Mouse (Mus musculus) intestine, embryonic 16.5 days (tissue): ENCODE measurements at regions not wholly inside any gene's neighbourhood (a gene's known extent, or its start where the extent isn't known, plus 50 kb on each side); places are given as distances from the start of the nearest gene placed in this dataset.

ENCODE experiments used
- ATAC-seq: fragments of 200-750 bp; cut with Nextera tagmentation; 2 replicates; pipeline ENCODE4 v1.8.0; 2017; ENCODE audit warnings: moderate TSS enrichment, moderate library complexity
- H3K27ac ChIP-seq: fragments of 300-500 bp; sonication (generic); 2 replicates; pipeline ENCODE4 v1.5.1; 2014; ENCODE audit warnings: mild to moderate bottlenecking, low read length
- H3K27me3 ChIP-seq: fragments of 300-500 bp; sonication (generic); replicated peaks from 2 replicates; pipeline ENCODE4 v1.6.1; 2014; ENCODE audit warnings: low read length, control low read depth, mixed read lengths; ENCODE audit not compliant: control insufficient read depth, insufficient read depth
- H3K36me3 ChIP-seq: fragments of 300-500 bp; sonication (generic); 2 replicates; pipeline ENCODE4 v1.6.1; 2014; ENCODE audit warnings: low read length, control low read depth; ENCODE audit not compliant: control insufficient read depth, insufficient read depth
- H3K4me1 ChIP-seq: fragments of 300-500 bp; sonication (generic); 2 replicates; pipeline ENCODE4 v1.6.1; 2014; ENCODE audit warnings: low read length, control low read depth, mixed read lengths; ENCODE audit not compliant: control insufficient read depth, insufficient read depth
- H3K4me2 ChIP-seq: fragments of 300-500 bp; sonication (generic); 2 replicates; pipeline ENCODE4 v1.6.1; 2014; ENCODE audit warnings: low read depth, low read length, control low read depth
- H3K4me3 ChIP-seq: fragments of 300-500 bp; sonication (generic); 2 replicates; pipeline ENCODE4 v1.5.1; 2014; ENCODE audit warnings: mild to moderate bottlenecking, low read length
- H3K9ac ChIP-seq: fragments of 300-500 bp; sonication (generic); 2 replicates; pipeline ENCODE4 v1.6.1; 2014; ENCODE audit warnings: low read depth, low read length
- H3K9me3 ChIP-seq: fragments of 300-500 bp; sonication (generic); 2 replicates; pipeline ENCODE4 v1.6.1; 2016; ENCODE audit warnings: low read length, control low read depth; ENCODE audit not compliant: control insufficient read depth
- whole genome bisulfite sequencing: fragments of 180-500 bp; shearing (Covaris S2); extraction: QIAGEN DNeasy Blood & Tissue Kit; methylation state at CpG from one replicate; pipeline ENCODE4 v1.1.7; 2014; 5-methylcytosine and 5-hydroxymethylcytosine counted together

GRCm38 (mm10) chr15:88497957-88498356 is 102.1 kb upstream of the Zdhhc25 start:
- no peak overlapping the region for H3K4me3 ChIP-seq
- no peaks in the 10 kb centered on the region for H3K9me3 ChIP-seq
- H3K9ac ChIP-seq: no peak overlapping the region
- 91% methylated on average over 7 of the region's 7 CpGs for WGBS
- H3K36me3 ChIP-seq: no peaks in the 10 kb centered on the region
- ATAC-seq: no peak
- H3K4me1 ChIP-seq: no peaks in the 10 kb centered on the region
- no peak overlapping the region for H3K27ac ChIP-seq
- no peak overlapping the region for H3K4me2 ChIP-seq
- H3K27me3 ChIP-seq: no peaks in the 10 kb centered on the region

- Histone ChIP-seq H3K9ac (no peak overlapping the region), H3K27ac (no peak overlapping the region), H3K4me2 (no peak overlapping the region), H3K36me3 (no peaks in the 10 kb centered on the region), H3K4me3 (no peak overlapping the region), H3K9me3 (no peaks in the 10 kb centered on the region), H3K4me1 (no peaks in the 10 kb centered on the region), H3K27me3 (no peaks in the 10 kb centered on the region)
- no peak for ATAC-seq
- 83% methylated on average over 2 of the region's 2 CpGs for WGBS
Observed at GRCm38 (mm10) chr15:88502311-88502710, 97.8 kb upstream of the Zdhhc25 start.

GRCm38 (mm10) chr15:88503896-88504295 is 96.2 kb upstream of the Zdhhc25 start:
- no peak overlapping the region for H3K4me3 ChIP-seq
- H3K4me2 ChIP-seq: no peak overlapping the region
- 82% methylated on average over 7 of the region's 7 CpGs for WGBS
- H3K27me3 ChIP-seq: no peaks in the 10 kb centered on the region
- H3K27ac ChIP-seq: no peak overlapping the region
- no peaks in the 10 kb centered on the region for H3K9me3 ChIP-seq
- no peaks in the 10 kb centered on the region for H3K36me3 ChIP-seq
- no peak for ATAC-seq
- no peak overlapping the region for H3K9ac ChIP-seq
- H3K4me1 ChIP-seq: no peaks in the 10 kb centered on the region

GRCm38 (mm10) chr15:88505491-88506119 is 94.5 kb upstream of the Zdhhc25 start:
- no peak overlapping the region for H3K27ac ChIP-seq
- no peak for ATAC-seq
- no peak overlapping the region for H3K4me2 ChIP-seq
- no peaks in the 10 kb centered on the region for H3K27me3 ChIP-seq
- H3K4me1 ChIP-seq: no peaks in the 10 kb centered on the region
- no peak overlapping the region for H3K4me3 ChIP-seq
- H3K9me3 ChIP-seq: no peaks in the 10 kb centered on the region
- WGBS: 77% methylated on average over 13 of the region's 13 CpGs
- no peaks in the 10 kb centered on the region for H3K36me3 ChIP-seq
- no peak overlapping the region for H3K9ac ChIP-seq

GRCm38 (mm10) chr15:88507886-88508285 is 92.2 kb upstream of the Zdhhc25 start:
- no peak overlapping the region for H3K27ac ChIP-seq
- no peaks in the 10 kb centered on the region for H3K27me3 ChIP-seq
- no peak overlapping the region for H3K4me2 ChIP-seq
- 56% methylated on average over 2 of the region's 2 CpGs for WGBS
- no peaks in the 10 kb centered on the region for H3K9me3 ChIP-seq
- no peaks in the 10 kb centered on the region for H3K4me1 ChIP-seq
- ATAC-seq: no peak
- no peaks in the 10 kb centered on the region for H3K36me3 ChIP-seq
- no peak overlapping the region for H3K9ac ChIP-seq
- H3K4me3 ChIP-seq: no peak overlapping the region

- Histone ChIP-seq H3K27ac (no peak overlapping the region), H3K4me3 (no peak overlapping the region), H3K9me3 (no peaks in the 10 kb centered on the region), H3K4me1 (no peaks in the 10 kb centered on the region), H3K9ac (no peak overlapping the region), H3K4me2 (no peak overlapping the region), H3K27me3 (no peaks in the 10 kb centered on the region), H3K36me3 (no peaks in the 10 kb centered on the region)
- 82% methylated on average over 6 of the region's 6 CpGs for WGBS
- no peak for ATAC-seq
Observed at GRCm38 (mm10) chr15:88508971-88509370, 91.1 kb upstream of the Zdhhc25 start.

GRCm38 (mm10) chr15:88509626-88510025 is 90.5 kb upstream of the Zdhhc25 start:
- Histone ChIP-seq H3K4me2 (no peak overlapping the region), H3K4me1 (no peaks in the 10 kb centered on the region), H3K9me3 (no peaks in the 10 kb centered on the region), H3K27ac (no peak overlapping the region), H3K4me3 (no peak overlapping the region), H3K9ac (no peak overlapping the region), H3K27me3 (no peaks in the 10 kb centered on the region), H3K36me3 (no peaks in the 10 kb centered on the region)
- WGBS: 43% methylated on average over 2 of the region's 2 CpGs
- no peak for ATAC-seq

- no peaks in the 10 kb centered on the region for H3K27me3 ChIP-seq
- H3K4me3 ChIP-seq: no peak overlapping the region
- 89% methylated on average over 5 of the region's 5 CpGs for WGBS
- H3K4me1 ChIP-seq: no peaks in the 10 kb centered on the region
- no peak overlapping the region for H3K9ac ChIP-seq
- H3K4me2 ChIP-seq: no peak overlapping the region
- H3K9me3 ChIP-seq: no peaks in the 10 kb centered on the region
- no peak overlapping the region for H3K27ac ChIP-seq
- H3K36me3 ChIP-seq: no peaks in the 10 kb centered on the region
- no peak for ATAC-seq
Observed at GRCm38 (mm10) chr15:88514091-88514490, 86.0 kb upstream of the Zdhhc25 start.

- Histone ChIP-seq H3K27me3 (no peaks in the 10 kb centered on the region), H3K4me1 (no peaks in the 10 kb centered on the region), H3K36me3 (no peaks in the 10 kb centered on the region), H3K9ac (no peak overlapping the region), H3K27ac (no peak overlapping the region), H3K4me3 (no peak overlapping the region), H3K4me2 (no peak overlapping the region), H3K9me3 (no peaks in the 10 kb centered on the region)
- 96% methylated on average over 1 of the region's 1 CpGs for WGBS
- ATAC-seq: no peak
Observed at GRCm38 (mm10) chr15:88531218-88531617, 68.9 kb upstream of the Zdhhc25 start.

GRCm38 (mm10) chr15:88532008-88532407 is 68.1 kb upstream of the Zdhhc25 start:
- ATAC-seq: no peak
- 71% methylated on average over 5 of the region's 5 CpGs for WGBS

More at GRCm38 (mm10) chr15:88532008-88532407, 68.1 kb upstream of the Zdhhc25 start:
- Histone ChIP-seq H3K27me3 (no peaks in the 10 kb centered on the region), H3K9me3 (no peaks in the 10 kb centered on the region), H3K36me3 (no peaks in the 10 kb centered on the region), H3K27ac (no peak overlapping the region), H3K9ac (no peak overlapping the region), H3K4me3 (no peak overlapping the region), H3K4me2 (no peak overlapping the region), H3K4me1 (no peaks in the 10 kb centered on the region)
